Mouse (Mus musculus) liver, embryonic 14.5 days (tissue): ENCODE measurements around the gene Ppfibp1.

Experiments used
- CTCF ChIP-seq: IDR thresholded peaks from 2 replicates; pipeline ENCODE4 v1.5.1; 2016; ENCODE audit warnings: antibody characterized with exemption, low read depth, control low read depth
- EP300 ChIP-seq: IDR thresholded peaks from 2 replicates; pipeline ENCODE4 v1.6.1; 2016; ENCODE audit warnings: antibody characterized with exemption, low read depth

DNA sequence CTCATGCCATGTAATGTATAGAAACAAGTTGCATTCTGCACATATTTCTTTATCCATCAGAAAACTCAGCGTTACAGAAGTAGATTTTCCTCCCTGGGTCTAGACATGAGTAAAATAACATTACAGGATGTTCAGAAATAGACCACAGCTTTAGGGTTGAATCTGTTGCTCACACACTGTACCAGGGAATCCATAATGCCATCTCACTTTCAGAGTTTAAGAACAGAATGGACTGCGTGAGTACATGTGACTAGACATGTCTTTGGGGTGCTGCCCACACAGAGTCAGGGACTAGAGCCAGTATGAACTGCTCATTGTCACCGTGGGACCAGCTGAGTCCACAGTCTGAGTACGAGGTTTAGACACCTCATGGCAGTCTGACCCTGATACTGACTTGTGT lies 110.4 kb downstream of the Ppfibp1 start:
- TF ChIP-seq CTCF (no peak), EP300 (no peak)
